Mouse (Mus musculus) CH12.LX (cell line): ENCODE results near the gene Ccr10.

Experiments used
- CTCF ChIP-seq, 2 experiments: IDR thresholded peaks in 1 of 2; conservative IDR thresholded peaks in 1 of 2; 2 replicates each; pipeline ENCODE4 v1.5.1; 2011 to 2012; ENCODE audit warnings: low read depth in 2 of 2, low read length in 2 of 2, improper control_type of control experiment in 1 of 2, inconsistent platforms in 1 of 2, mild to moderate bottlenecking in 1 of 2, moderate library complexity in 1 of 2
- ELF1 ChIP-seq: IDR thresholded peaks from 2 replicates; pipeline ENCODE4 v1.6.1; 2014; ENCODE audit warnings: low read depth, mild to moderate bottlenecking, inconsistent platforms, low read length, improper control_type of control experiment
- GABPA ChIP-seq: IDR thresholded peaks from 2 replicates; pipeline ENCODE4 v1.6.1; 2012; ENCODE audit warnings: low read depth, low read length, improper control_type of control experiment, inconsistent platforms; ENCODE audit not compliant: insufficient replicate concordance
- HCFC1 ChIP-seq: IDR thresholded peaks from 2 replicates; pipeline ENCODE4 v1.6.1; 2012; ENCODE audit warnings: low read depth, mild to moderate bottlenecking, inconsistent platforms, low read length, improper control_type of control experiment
- NELFE ChIP-seq: IDR thresholded peaks from 2 replicates; pipeline ENCODE4 v1.6.1; 2011; ENCODE audit warnings: low read depth, low read length, improper control_type of control experiment
- NRF1 ChIP-seq: IDR thresholded peaks from 2 replicates; pipeline ENCODE4 v1.6.1; 2014; ENCODE audit warnings: low read depth, mild to moderate bottlenecking, inconsistent platforms, low read length, improper control_type of control experiment, moderate library complexity
- PAX5 ChIP-seq: IDR thresholded peaks from 2 replicates; pipeline ENCODE4 v1.6.1; 2012; ENCODE audit warnings: low read length, inconsistent platforms, mixed read lengths
- POLR2AphosphoS2 ChIP-seq: IDR thresholded peaks from 2 replicates; pipeline ENCODE4 v1.6.1; 2011; ENCODE audit warnings: low read depth, low read length, improper control_type of control experiment
- RCOR1 ChIP-seq: conservative IDR thresholded peaks from 2 replicates; pipeline ENCODE4 v1.6.1; 2012; ENCODE audit warnings: low read depth, mild to moderate bottlenecking, inconsistent platforms, low read length, improper control_type of control experiment
- SMC3 ChIP-seq: IDR thresholded peaks from 2 replicates; pipeline ENCODE4 v1.6.1; 2011; ENCODE audit warnings: low read depth, low read length, improper control_type of control experiment
- ZC3H11A ChIP-seq: IDR thresholded peaks from 2 replicates; pipeline ENCODE4 v1.6.1; 2012; ENCODE audit warnings: low read depth, mild to moderate bottlenecking, inconsistent platforms, low read length, improper control_type of control experiment
- ZNF384 ChIP-seq: IDR thresholded peaks from 2 replicates; pipeline ENCODE4 v1.6.1; 2012; ENCODE audit warnings: low read depth, low read length, improper control_type of control experiment, inconsistent platforms

- TF ChIP-seq POLR2AphosphoS2 (no peak), CTCF (conservative IDR thresholded peaks at IDR 0.05 in 1 of 2, IDR thresholded peaks at IDR 0.05 in 1 of 2; ENCODE audit: low read depth in 2 of 2, low read length in 2 of 2) (no peak), HCFC1 (no peak), ZNF384 (no peak), PAX5 (no peak), NRF1 (no peak), RCOR1 (no peak), SMC3 (no peak), ELF1 (no peak), GABPA (no peak), ZC3H11A (no peak), NELFE (no peak)
Measured at GRCm38 (mm10) chr11:101137000-101137399, 38.2 kb downstream of the Ccr10 start.
